Mouse (Mus musculus): Measurements from ENCODE around the gene Fam19a3. TPM values are rescaled to one million over a fixed set of nuclear protein-coding genes. Genes with fewer than 3 reads are reported as not detected.
"Not testable (repeated sequence)": the region's sequence is repeated elsewhere in the genome, so short reads cannot be mapped to it uniquely, and the experiment has no call there.

Gene Fam19a3
- 0.24 and 0.25 TPM in 2 replicates for polyA plus RNA-seq (2012; ENCODE audit: insufficient read depth, insufficient read length, missing spikeins)

GRCm38 (mm10) chr3:104781471-104781903, at the start of gene Fam19a3:
TSS of gene Fam19a3 (minus strand) at chr3:104781840.
- peak within 1 kb of the TSS; percentile 42 for H3K27ac ChIP-seq (replicated peaks; ENCODE audit: low read depth, low read length)
- H3K4me3 ChIP-seq (ENCODE audit: insufficient read depth, low read depth, low read length): peak within 1 kb of the TSS; percentile 66
- H3K4me1 ChIP-seq (ENCODE audit: control insufficient read depth, insufficient read depth, insufficient read length, low read length): peaks cover 6% of the 10 kb centered on the region; the same call in 1 of the 2 replicates

- Histone ChIP-seq H3K4me1 (ENCODE audit: control insufficient read depth, insufficient read depth, insufficient read length, low read length) (no peaks in the 10 kb centered on the region), H3K27ac (replicated peaks; ENCODE audit: low read depth, low read length) (no peak overlapping the region), H3K4me3 (ENCODE audit: insufficient read depth, low read depth, low read length) (no peak overlapping the region)
Measured at GRCm38 (mm10) chr3:104822413-104822812, 40.8 kb upstream of the Fam19a3 start.

- Histone ChIP-seq H3K27ac (replicated peaks; ENCODE audit: low read depth, low read length) (no peak overlapping the region), H3K4me3 (ENCODE audit: insufficient read depth, low read depth, low read length) (no peak overlapping the region)
Measured at GRCm38 (mm10) chr3:104820426-104820825, 38.8 kb upstream of the Fam19a3 start.

GRCm38 (mm10) chr3:104818749-104819134, 37.1 kb upstream of the Fam19a3 start:
- Histone ChIP-seq H3K27ac (replicated peaks; ENCODE audit: low read depth, low read length) (no peak overlapping the region), H3K4me3 (ENCODE audit: insufficient read depth, low read depth, low read length) (peak overlapping the region; percentile 88), H3K4me1 (ENCODE audit: control insufficient read depth, insufficient read depth, insufficient read length, low read length) (no peaks in the 10 kb centered on the region)

More at GRCm38 (mm10) chr3:104820426-104820825, 38.8 kb upstream of the Fam19a3 start:
- no peaks in the 10 kb centered on the region for H3K4me1 ChIP-seq (ENCODE audit: control insufficient read depth, insufficient read depth, insufficient read length, low read length)

- H3K4me3 ChIP-seq (ENCODE audit: insufficient read depth, low read depth, low read length): peak within 1 kb of the TSS; percentile 88
- peak within 1 kb of the TSS; percentile 72 for H3K27ac ChIP-seq (replicated peaks; ENCODE audit: low read depth, low read length)
- H3K4me1 ChIP-seq (ENCODE audit: control insufficient read depth, insufficient read depth, insufficient read length, low read length): no peaks in the 10 kb centered on the region
Measured at GRCm38 (mm10) chr3:104817991-104818748, 36.5 kb upstream of the Fam19a3 start, which contains the start of gene Mov10. TSS of gene Mov10 (minus strand) at chr3:104818563.

- peak overlapping the region; percentile 72 for H3K27ac ChIP-seq (replicated peaks; ENCODE audit: low read depth, low read length)
- no peaks in the 10 kb centered on the region for H3K4me1 ChIP-seq (ENCODE audit: control insufficient read depth, insufficient read depth, insufficient read length, low read length)
- H3K4me3 ChIP-seq (ENCODE audit: insufficient read depth, low read depth, low read length): peak overlapping the region; percentile 88
Measured at GRCm38 (mm10) chr3:104817481-104817990, 35.9 kb upstream of the Fam19a3 start.

GRCm38 (mm10) chr3:104816130-104816529, 34.5 kb upstream of the Fam19a3 start:
- no peak overlapping the region for H3K4me3 ChIP-seq (ENCODE audit: insufficient read depth, low read depth, low read length)
- H3K27ac ChIP-seq (replicated peaks; ENCODE audit: low read depth, low read length): no peak overlapping the region
- H3K4me1 ChIP-seq (ENCODE audit: control insufficient read depth, insufficient read depth, insufficient read length, low read length): no peaks in the 10 kb centered on the region

GRCm38 (mm10) chr3:104815346-104815745, 33.7 kb upstream of the Fam19a3 start:
- H3K4me3 ChIP-seq (ENCODE audit: insufficient read depth, low read depth, low read length): no peak overlapping the region
- no peaks in the 10 kb centered on the region for H3K4me1 ChIP-seq (ENCODE audit: control insufficient read depth, insufficient read depth, insufficient read length, low read length)
- H3K27ac ChIP-seq (replicated peaks; ENCODE audit: low read depth, low read length): no peak overlapping the region

- H3K4me3 ChIP-seq (ENCODE audit: insufficient read depth, low read depth, low read length): no peak overlapping the region
- H3K4me1 ChIP-seq (ENCODE audit: control insufficient read depth, insufficient read depth, insufficient read length, low read length): no peaks in the 10 kb centered on the region
- H3K27ac ChIP-seq (replicated peaks; ENCODE audit: low read depth, low read length): no peak overlapping the region
Measured at GRCm38 (mm10) chr3:104814746-104815145, 33.1 kb upstream of the Fam19a3 start.

- not testable (repeated sequence) for H3K4me3 ChIP-seq (ENCODE audit: insufficient read depth, low read depth, low read length); H3K4me1 ChIP-seq (ENCODE audit: control insufficient read depth, insufficient read depth, insufficient read length, low read length); H3K27ac ChIP-seq (replicated peaks; ENCODE audit: low read depth, low read length)
Measured at GRCm38 (mm10) chr3:104813227-104813626, 31.6 kb upstream of the Fam19a3 start.

GRCm38 (mm10) chr3:104812254-104812653, 30.6 kb upstream of the Fam19a3 start:
- no peaks in the 10 kb centered on the region for H3K4me1 ChIP-seq (ENCODE audit: control insufficient read depth, insufficient read depth, insufficient read length, low read length)
- H3K4me3 ChIP-seq (ENCODE audit: insufficient read depth, low read depth, low read length): no peak overlapping the region
- H3K27ac ChIP-seq (replicated peaks; ENCODE audit: low read depth, low read length): no peak overlapping the region

GRCm38 (mm10) chr3:104811752-104812151, 30.1 kb upstream of the Fam19a3 start:
- no peak overlapping the region for H3K27ac ChIP-seq (replicated peaks; ENCODE audit: low read depth, low read length)
- H3K4me3 ChIP-seq (ENCODE audit: insufficient read depth, low read depth, low read length): no peak overlapping the region
- H3K4me1 ChIP-seq (ENCODE audit: control insufficient read depth, insufficient read depth, insufficient read length, low read length): no peaks in the 10 kb centered on the region

GRCm38 (mm10) chr3:104805539-104805938, 23.9 kb upstream of the Fam19a3 start:
- Histone ChIP-seq H3K4me1 (ENCODE audit: control insufficient read depth, insufficient read depth, insufficient read length, low read length) (no peaks in the 10 kb centered on the region), H3K4me3 (ENCODE audit: insufficient read depth, low read depth, low read length) (no peak overlapping the region), H3K27ac (replicated peaks; ENCODE audit: low read depth, low read length) (no peak overlapping the region)

GRCm38 (mm10) chr3:104804312-104804711, 22.7 kb upstream of the Fam19a3 start:
- H3K4me1 ChIP-seq (ENCODE audit: control insufficient read depth, insufficient read depth, insufficient read length, low read length): no peaks in the 10 kb centered on the region
- no peak overlapping the region for H3K27ac ChIP-seq (replicated peaks; ENCODE audit: low read depth, low read length)
- H3K4me3 ChIP-seq (ENCODE audit: insufficient read depth, low read depth, low read length): no peak overlapping the region

GRCm38 (mm10) chr3:104801481-104801880, 19.8 kb upstream of the Fam19a3 start:
- Histone ChIP-seq H3K4me3 (ENCODE audit: insufficient read depth, low read depth, low read length) (no peak overlapping the region), H3K27ac (replicated peaks; ENCODE audit: low read depth, low read length) (no peak overlapping the region), H3K4me1 (ENCODE audit: control insufficient read depth, insufficient read depth, insufficient read length, low read length) (no peaks in the 10 kb centered on the region)

GRCm38 (mm10) chr3:104800681-104801080, 19.0 kb upstream of the Fam19a3 start:
- H3K27ac ChIP-seq (replicated peaks; ENCODE audit: low read depth, low read length): no peak overlapping the region
- H3K4me1 ChIP-seq (ENCODE audit: control insufficient read depth, insufficient read depth, insufficient read length, low read length): no peaks in the 10 kb centered on the region
- no peak overlapping the region for H3K4me3 ChIP-seq (ENCODE audit: insufficient read depth, low read depth, low read length)

Data from brown adipose tissue, adult 24 weeks (tissue).